In the genomic region with DNA sequence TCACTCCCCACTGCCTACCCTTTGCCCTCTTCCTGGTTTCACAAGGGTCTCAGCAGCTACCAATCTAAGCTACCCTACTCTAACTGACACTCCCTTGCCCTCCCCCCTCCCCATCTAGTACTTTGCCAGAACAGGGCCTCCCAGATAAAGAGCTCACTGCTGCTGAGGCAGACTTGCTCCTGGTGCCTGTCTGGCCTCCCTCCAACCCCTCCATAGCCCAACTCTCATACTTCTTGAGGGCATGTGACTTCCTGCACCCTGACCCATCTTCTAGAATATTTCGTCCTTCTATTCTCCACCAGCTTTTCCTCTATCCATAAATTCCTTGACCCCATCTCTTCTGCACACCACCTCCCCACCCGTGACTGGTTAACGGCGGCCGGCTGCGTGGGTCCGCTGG, we compare ENCODE assay signal across 14 mouse cellular contexts. TPM values are rescaled to one million over a fixed set of nuclear protein-coding genes. Genes with fewer than 3 reads are reported as not detected.
DNase-seq lines count a peak whose midpoint lies in the region; ATAC-seq and TF ChIP-seq lines count a peak whose summit lies in the region.
"Had no signal": no experiment of that assay in that cellular context is flagged by ENCODE, and none has a peak within 500 bp of the region (broad histone marks: within the 10 kb centered on the region; RNA-seq: fewer than 3 reads in every experiment).

No protein-coding gene starts in this region.

- TF ChIP-seq CTCF in heart, postnatal 0 days (IDR thresholded peaks at IDR 0.05; ENCODE audit: low read depth), result no peak
- TF ChIP-seq CTCF in intestine, postnatal 0 days (IDR thresholded peaks at IDR 0.05; ENCODE audit: low read depth), result no peak

- TF ChIP-seq EP300 in heart, postnatal 0 days (IDR thresholded peaks at IDR 0.05; ENCODE audit: low read depth), result no peak

- no peak overlapping the region for H3K9ac ChIP-seq in forebrain, embryonic 16.5 days (replicated peaks; ENCODE audit: low read depth, low read length)
- H3K9ac ChIP-seq in heart, postnatal 0 days (replicated peaks; ENCODE audit: low read depth, low read length), result no peak overlapping the region
- H3K9ac ChIP-seq in intestine, postnatal 0 days (ENCODE audit: low read depth, low read length), result no peak overlapping the region
- H3K9ac ChIP-seq: forebrain, embryonic 15.5 days; limb, embryonic 15.5 days; liver, postnatal 0 days had no signal

- H3K27me3 ChIP-seq in forebrain, embryonic 10.5 days (ENCODE audit: poor library complexity, severe bottlenecking), result no peaks in the 10 kb centered on the region
- no peaks in the 10 kb centered on the region for H3K27me3 ChIP-seq in forebrain, embryonic 16.5 days (replicated peaks; ENCODE audit: control insufficient read depth, insufficient read depth, low read length)
- H3K27me3 ChIP-seq in heart, postnatal 0 days (ENCODE audit: control insufficient read depth, insufficient read depth, low read length), result no peaks in the 10 kb centered on the region
- H3K27me3 ChIP-seq in megakaryocyte, embryonic 14.5 days (replicated peaks), result peaks cover 2% of the 10 kb centered on the region
- H3K27me3 ChIP-seq in intestine, postnatal 0 days (replicated peaks; ENCODE audit: control insufficient read depth, insufficient read depth, low read length), result no peaks in the 10 kb centered on the region
- H3K27me3 ChIP-seq: forebrain, embryonic 15.5 days; limb, embryonic 15.5 days had no signal

- no peak overlapping the region for H3K27ac ChIP-seq in forebrain, embryonic 10.5 days
- no peak overlapping the region for H3K27ac ChIP-seq in forebrain, embryonic 16.5 days (ENCODE audit: low read length)
- peak overlapping the region; percentile 13; the same call in 1 of the 2 replicates for H3K27ac ChIP-seq in heart, postnatal 0 days (ENCODE audit: low read depth)
- H3K27ac ChIP-seq in intestine, postnatal 0 days (ENCODE audit: low read depth, low read length), result peak overlapping the region; percentile 46; the same call in 1 of the 2 replicates
- H3K27ac ChIP-seq: forebrain, embryonic 15.5 days; limb, embryonic 15.5 days had no signal

- no peak for DNase-seq in forebrain, embryonic 10.5 days (ENCODE audit: extremely low spot score, low spot score)
- no peak for DNase-seq in heart, postnatal 0 days (ENCODE audit: low spot score)
- DNase-seq in heart, postnatal 4 days, result no peak
- DNase-seq in yolk sac, embryonic 10.5 days (ENCODE audit: low spot score), result no peak
- DNase-seq: liver, postnatal 0 days; right cerebral cortex, postnatal 25 days had no signal

- H3K9me3 ChIP-seq in forebrain, embryonic 10.5 days, result no peaks in the 10 kb centered on the region
- H3K9me3 ChIP-seq in forebrain, embryonic 16.5 days (ENCODE audit: control insufficient read depth, low read length), result no peaks in the 10 kb centered on the region
- H3K9me3 ChIP-seq in heart, postnatal 0 days (replicated peaks; ENCODE audit: control insufficient read depth, low read length), result no peaks in the 10 kb centered on the region
- H3K9me3 ChIP-seq in megakaryocyte, embryonic 14.5 days, result no peaks in the 10 kb centered on the region
- no peaks in the 10 kb centered on the region for H3K9me3 ChIP-seq in intestine, postnatal 0 days (ENCODE audit: control insufficient read depth)
- H3K9me3 ChIP-seq: forebrain, embryonic 15.5 days; limb, embryonic 15.5 days had no signal

- H3K4me1 ChIP-seq in forebrain, embryonic 10.5 days, result peaks cover 40% of the 10 kb centered on the region
- H3K4me1 ChIP-seq in forebrain, embryonic 16.5 days (replicated peaks; ENCODE audit: control insufficient read depth, insufficient read depth, low read length), result peaks cover 14% of the 10 kb centered on the region
- H3K4me1 ChIP-seq in heart, postnatal 0 days (ENCODE audit: control insufficient read depth, insufficient read depth), result peaks cover 28% of the 10 kb centered on the region
- peaks cover 41% of the 10 kb centered on the region for H3K4me1 ChIP-seq in megakaryocyte, embryonic 14.5 days
- peaks cover 2% of the 10 kb centered on the region; the same call in 1 of the 2 replicates for H3K4me1 ChIP-seq in intestine, postnatal 0 days (replicated peaks; ENCODE audit: control insufficient read depth, insufficient read depth, low read length)

- H3K4me2 ChIP-seq in forebrain, embryonic 16.5 days (ENCODE audit: low read length), result no peak overlapping the region
- no peak overlapping the region for H3K4me2 ChIP-seq in heart, postnatal 0 days (ENCODE audit: low read depth, low read length)
- peak overlapping the region; percentile 30 for H3K4me2 ChIP-seq in intestine, postnatal 0 days (replicated peaks; ENCODE audit: low read depth)
- H3K4me2 ChIP-seq: forebrain, embryonic 15.5 days; limb, embryonic 15.5 days had no signal

- no peak for ATAC-seq in forebrain, embryonic 16.5 days
- ATAC-seq in heart, postnatal 0 days (ENCODE audit: insufficient read depth, low read depth), result no peak
- no peak for ATAC-seq in megakaryocyte, adult 5-6 weeks (ENCODE audit: poor library complexity, severe bottlenecking)
- ATAC-seq in intestine, postnatal 0 days, result no peak
- ATAC-seq: forebrain, embryonic 15.5 days; inflammation-experienced regulatory T-cells, adult 6 months; liver, postnatal 0 days had no signal

- WGBS in forebrain, embryonic 10.5 days, result 96% methylated on average over 7 of the region's 7 CpGs
- WGBS in forebrain, embryonic 16.5 days, result 97% methylated on average over 7 of the region's 7 CpGs
- 86% methylated on average over 7 of the region's 7 CpGs for WGBS in heart, postnatal 0 days
- WGBS in intestine, postnatal 0 days, result 90% methylated on average over 7 of the region's 7 CpGs

- peaks cover 36% of the 10 kb centered on the region for H3K36me3 ChIP-seq in forebrain, embryonic 10.5 days (replicated peaks)
- H3K36me3 ChIP-seq in forebrain, embryonic 16.5 days (ENCODE audit: control insufficient read depth, insufficient read depth), result peaks cover 2% of the 10 kb centered on the region; the same call in 1 of the 2 replicates
- H3K36me3 ChIP-seq in heart, postnatal 0 days (replicated peaks; ENCODE audit: control insufficient read depth, insufficient read depth, low read length), result peaks cover 26% of the 10 kb centered on the region
- peaks cover 28% of the 10 kb centered on the region for H3K36me3 ChIP-seq in megakaryocyte, embryonic 14.5 days (replicated peaks; ENCODE audit: low read length)
- H3K36me3 ChIP-seq in intestine, postnatal 0 days (ENCODE audit: control insufficient read depth, insufficient read depth), result peaks cover 8% of the 10 kb centered on the region; the same call in 1 of the 2 replicates
- H3K36me3 ChIP-seq: forebrain, embryonic 15.5 days had no signal

- H3K4me3 ChIP-seq in forebrain, embryonic 10.5 days, result 0 out of 2 replicates have a peak overlapping the region, but pooled peaks have one; percentile 12
- no peak overlapping the region for H3K4me3 ChIP-seq in forebrain, embryonic 16.5 days (replicated peaks; ENCODE audit: low read length)
- H3K4me3 ChIP-seq in heart, postnatal 0 days (ENCODE audit: low read depth, low read length), result no peak overlapping the region
- peak overlapping the region; percentile 14 for H3K4me3 ChIP-seq in megakaryocyte, embryonic 14.5 days (replicated peaks)
- H3K4me3 ChIP-seq in intestine, postnatal 0 days (ENCODE audit: low read depth, low read length), result no peak overlapping the region
- H3K4me3 ChIP-seq: erythroblast, embryonic 14.5 days; forebrain, embryonic 15.5 days; limb, embryonic 15.5 days had no signal

RNA-seq across cellular contexts. Expression of a gene that starts 2.5 kb away (rescaled TPM):
- 17.6 and 18.9 TPM in 2 replicates for polyA plus RNA-seq in forebrain, embryonic 10.5 days (2016; fragmentation: Nextera tagmentation; extraction: Ambion mirVana)
- 10.5 and 10.6 TPM in 2 replicates for polyA plus RNA-seq in forebrain, embryonic 16.5 days (2015; fragmentation: Nextera tagmentation; extraction: Ambion mirVana)
- total RNA-seq in heart, postnatal 0 days (2014; rRNA removed; ENCODE audit: low replicate concordance), result 46.8 and 54.3 TPM in 2 replicates
- polyA plus RNA-seq in heart, postnatal 0 days (2015; fragmentation: Nextera tagmentation; extraction: Ambion mirVana), result 18.4 and 22.0 TPM in 2 replicates
- total RNA-seq in heart, postnatal 4 days (2021), result 10 to 100 TPM; 36.1 to 41.4 TPM
- polyA plus RNA-seq in megakaryocyte, embryonic 14.5 days (2012; ENCODE audit: insufficient read depth, low replicate concordance), result 21.5 and 31.6 TPM in 2 replicates
- total RNA-seq in megakaryocyte, adult 5-6 weeks (2015), result 2.0 and 2.4 TPM in 2 replicates
- total RNA-seq in megakaryocyte, adult 5-6 weeks (2017), result 3.9 and 4.6 TPM in 2 replicates
- polyA plus RNA-seq in intestine, postnatal 0 days (2015; fragmentation: Nextera tagmentation; extraction: Ambion mirVana), result 16.3 and 18.0 TPM in 2 replicates

RNA-seq across cellular contexts. Expression of a gene that starts 33.0 kb away (rescaled TPM):
- polyA plus RNA-seq in forebrain, embryonic 10.5 days (2016; fragmentation: Nextera tagmentation; extraction: Ambion mirVana), result 7.6 TPM in 2 replicates
- 8.2 and 9.6 TPM in 2 replicates for polyA plus RNA-seq in forebrain, embryonic 16.5 days (2015; fragmentation: Nextera tagmentation; extraction: Ambion mirVana)
- 5.8 TPM in 2 replicates for total RNA-seq in heart, postnatal 0 days (2014; rRNA removed; ENCODE audit: low replicate concordance)
- 3.0 and 3.8 TPM in 2 replicates for polyA plus RNA-seq in heart, postnatal 0 days (2015; fragmentation: Nextera tagmentation; extraction: Ambion mirVana)
- total RNA-seq in heart, postnatal 4 days (2021), result 1 to 10 TPM; 5.8 to 5.9 TPM
- 0.73 TPM in 1 of 2 replicates, not detected in the other for polyA plus RNA-seq in megakaryocyte, embryonic 14.5 days (2012; ENCODE audit: insufficient read depth, low replicate concordance)
- 3.2 and 6.1 TPM in 2 replicates for total RNA-seq in megakaryocyte, adult 5-6 weeks (2015)
- 7.6 and 17.8 TPM in 2 replicates for total RNA-seq in megakaryocyte, adult 5-6 weeks (2017)
- 7.3 and 9.0 TPM in 2 replicates for polyA plus RNA-seq in intestine, postnatal 0 days (2015; fragmentation: Nextera tagmentation; extraction: Ambion mirVana)

RNA-seq across cellular contexts. Expression of a gene that starts 44.1 kb away (rescaled TPM):
- 4.8 and 5.3 TPM in 2 replicates for polyA plus RNA-seq in forebrain, embryonic 10.5 days (2016; fragmentation: Nextera tagmentation; extraction: Ambion mirVana)
- polyA plus RNA-seq in forebrain, embryonic 16.5 days (2015; fragmentation: Nextera tagmentation; extraction: Ambion mirVana), result 4.2 and 5.1 TPM in 2 replicates
- 2.4 and 3.2 TPM in 2 replicates for total RNA-seq in heart, postnatal 0 days (2014; rRNA removed; ENCODE audit: low replicate concordance)
- polyA plus RNA-seq in heart, postnatal 0 days (2015; fragmentation: Nextera tagmentation; extraction: Ambion mirVana), result 2.8 TPM in 2 replicates
- 1 to 10 TPM; 2.6 to 3.2 TPM for total RNA-seq in heart, postnatal 4 days (2021)
- polyA plus RNA-seq in megakaryocyte, embryonic 14.5 days (2012; ENCODE audit: insufficient read depth, low replicate concordance), result 0.07 and 1.7 TPM in 2 replicates
- 1.8 TPM in 2 replicates for total RNA-seq in megakaryocyte, adult 5-6 weeks (2015)
- 5.0 TPM in 2 replicates for total RNA-seq in megakaryocyte, adult 5-6 weeks (2017)
- polyA plus RNA-seq in intestine, postnatal 0 days (2015; fragmentation: Nextera tagmentation; extraction: Ambion mirVana), result 4.7 and 5.8 TPM in 2 replicates

RNA-seq across cellular contexts. Expression of a gene that starts 46.8 kb away (rescaled TPM):
- 0.22 and 0.36 TPM in 2 replicates for polyA plus RNA-seq in forebrain, embryonic 10.5 days (2016; fragmentation: Nextera tagmentation; extraction: Ambion mirVana)
- polyA plus RNA-seq in forebrain, embryonic 16.5 days (2015; fragmentation: Nextera tagmentation; extraction: Ambion mirVana), result 0.16 and 0.20 TPM in 2 replicates
- total RNA-seq in heart, postnatal 0 days (2014; rRNA removed; ENCODE audit: low replicate concordance), result 1.7 and 4.0 TPM in 2 replicates
- polyA plus RNA-seq in heart, postnatal 0 days (2015; fragmentation: Nextera tagmentation; extraction: Ambion mirVana), result 0.96 and 1.1 TPM in 2 replicates
- total RNA-seq in heart, postnatal 4 days (2021), result 1 to 10 TPM; 2.3 TPM
- 11.2 and 21.5 TPM in 2 replicates for polyA plus RNA-seq in megakaryocyte, embryonic 14.5 days (2012; ENCODE audit: insufficient read depth, low replicate concordance)
- total RNA-seq in megakaryocyte, adult 5-6 weeks (2015), result 117 and 130 TPM in 2 replicates
- 59.4 and 72.4 TPM in 2 replicates for total RNA-seq in megakaryocyte, adult 5-6 weeks (2017)
- 0.69 and 0.87 TPM in 2 replicates for polyA plus RNA-seq in intestine, postnatal 0 days (2015; fragmentation: Nextera tagmentation; extraction: Ambion mirVana)

RNA-seq across cellular contexts. Expression of a gene that starts 50.5 kb away (rescaled TPM):
- 4.2 and 4.8 TPM in 2 replicates for polyA plus RNA-seq in forebrain, embryonic 10.5 days (2016; fragmentation: Nextera tagmentation; extraction: Ambion mirVana)
- polyA plus RNA-seq in forebrain, embryonic 16.5 days (2015; fragmentation: Nextera tagmentation; extraction: Ambion mirVana), result 5.3 and 6.3 TPM in 2 replicates
- 12.1 and 24.7 TPM in 2 replicates for total RNA-seq in heart, postnatal 0 days (2014; rRNA removed; ENCODE audit: low replicate concordance)
- 3.3 and 3.7 TPM in 2 replicates for polyA plus RNA-seq in heart, postnatal 0 days (2015; fragmentation: Nextera tagmentation; extraction: Ambion mirVana)
- total RNA-seq in heart, postnatal 4 days (2021), result 1 to 10 TPM; 4.0 to 4.8 TPM
- polyA plus RNA-seq in megakaryocyte, embryonic 14.5 days (2012; ENCODE audit: insufficient read depth, low replicate concordance), result 5.5 TPM in 1 of 2 replicates, not detected in the other
- 0.36 and 0.40 TPM in 2 replicates for total RNA-seq in megakaryocyte, adult 5-6 weeks (2015)
- 1.7 and 2.8 TPM in 2 replicates for total RNA-seq in megakaryocyte, adult 5-6 weeks (2017)
- polyA plus RNA-seq in intestine, postnatal 0 days (2015; fragmentation: Nextera tagmentation; extraction: Ambion mirVana), result 6.8 and 8.0 TPM in 2 replicates
- polyA plus RNA-seq: erythroblast, embryonic 14.5 days had no signal

Comparison
In these comparisons a context has a peak if more than half of its experiments do, and no peak if none do; other contexts are left out.
1. H3K4me3 ChIP-seq: peak in forebrain, embryonic 10.5 days (single experiment) and megakaryocyte, embryonic 14.5 days (single experiment); none in forebrain, embryonic 16.5 days (single experiment), heart, postnatal 0 days (single experiment) and intestine, postnatal 0 days (single experiment).
2. H3K27ac ChIP-seq: peak in heart, postnatal 0 days (single experiment) and intestine, postnatal 0 days (single experiment); none in forebrain, embryonic 10.5 days (single experiment) and forebrain, embryonic 16.5 days (single experiment).